Mouse (Mus musculus): Measurements from ENCODE around the gene Lgals4.

Gene Lgals4

DNA sequence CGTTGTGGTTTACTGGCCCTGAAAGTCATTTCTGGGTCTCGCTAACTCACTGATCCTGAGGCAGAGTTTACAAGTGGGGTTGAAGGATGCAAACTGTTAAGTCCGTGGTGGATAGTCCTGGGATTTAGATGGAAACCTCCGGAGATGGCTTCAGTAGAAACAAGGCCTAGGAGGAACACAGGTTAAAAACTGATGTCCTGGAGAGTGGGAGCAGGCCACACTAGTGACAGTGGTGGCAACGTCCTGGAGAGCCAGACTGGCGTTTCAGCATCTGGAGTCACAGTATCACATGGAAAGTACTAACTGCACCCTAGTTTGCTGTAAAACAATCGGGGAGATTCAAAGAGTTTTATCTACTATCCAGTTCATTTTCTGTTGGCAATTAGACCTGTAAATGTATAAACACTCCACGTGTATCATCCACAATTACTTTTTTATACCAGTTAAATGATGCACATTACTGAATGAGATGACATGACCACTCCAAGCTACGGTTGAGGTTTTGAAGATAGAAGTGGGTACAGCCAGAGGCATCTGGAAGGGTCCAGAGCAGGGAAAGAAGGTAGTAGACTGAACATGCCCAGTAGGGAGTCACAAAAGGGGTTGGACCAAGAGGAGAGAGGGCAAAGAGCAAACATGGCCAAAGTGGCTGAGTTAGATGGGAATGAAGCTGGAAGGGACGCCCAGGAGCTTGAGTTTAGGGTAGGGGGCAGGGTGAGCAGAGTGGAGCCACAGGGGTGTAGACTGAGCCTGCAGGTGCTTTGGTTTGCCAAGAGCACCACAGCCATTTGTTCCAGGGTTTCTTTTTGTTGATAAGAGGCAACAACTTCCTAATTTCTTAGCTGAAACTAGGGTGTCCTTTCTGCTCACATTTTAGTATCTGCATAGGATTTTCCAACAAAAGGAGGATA lies 10.4 kb upstream of the Lgals4 start:
- no peak for DNase-seq (ENCODE audit: low read depth)

DNA sequence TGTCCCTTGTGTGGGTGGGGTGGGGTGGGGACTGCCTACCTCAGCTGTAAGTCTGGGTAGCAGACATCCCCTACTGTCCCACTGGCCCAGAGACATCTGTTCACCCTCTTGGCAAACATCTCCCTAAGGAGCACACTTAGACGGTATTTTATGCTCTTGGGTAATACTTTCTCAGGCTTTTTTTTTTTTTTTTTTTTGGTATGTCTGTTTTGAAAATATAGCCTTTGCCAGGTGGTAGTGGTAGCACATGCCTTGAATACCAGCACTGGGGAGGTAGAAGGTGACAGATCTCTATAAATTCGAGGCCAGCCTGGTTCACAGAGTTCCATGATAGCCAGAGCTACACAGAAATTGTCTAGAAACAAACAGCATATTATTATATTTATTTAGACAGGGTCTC lies 9.7 kb upstream of the Lgals4 start:
- DNase-seq (ENCODE audit: low read depth): no peak

DNA sequence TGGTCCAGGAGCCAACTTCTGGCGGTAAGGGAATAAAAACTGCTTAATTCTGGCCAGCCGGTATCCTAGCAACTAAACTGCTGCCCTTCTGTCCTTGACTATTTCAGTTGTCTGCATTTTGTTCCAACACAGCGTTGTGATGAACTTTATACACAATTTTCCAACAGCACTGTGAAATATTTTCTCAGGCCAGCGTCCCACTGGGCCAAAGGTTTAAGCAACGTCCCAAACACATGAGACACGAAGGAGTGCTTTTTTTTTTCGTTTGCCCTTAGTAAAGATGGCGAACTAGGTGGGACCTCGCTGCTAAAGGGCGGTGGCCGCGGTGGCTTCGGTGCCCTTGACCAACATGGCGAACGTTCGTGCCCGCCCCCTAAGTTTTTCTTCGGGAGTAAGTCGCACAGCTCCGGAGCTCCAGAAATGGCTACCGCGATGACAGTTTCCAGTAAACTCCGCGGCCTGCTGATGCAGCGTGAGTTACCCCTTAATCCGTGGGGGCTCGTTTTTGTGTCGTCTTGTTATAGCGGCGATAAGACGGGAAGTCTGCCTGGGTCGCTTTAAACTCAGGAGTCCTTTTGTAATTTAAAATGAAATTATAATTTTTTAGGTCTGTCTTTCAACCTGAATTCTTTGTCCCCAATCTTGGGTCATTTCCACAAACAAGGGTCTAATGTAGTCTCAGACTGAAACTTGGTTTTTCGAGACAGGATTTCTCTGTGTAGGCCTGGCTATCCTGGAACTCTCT lies 8.5 kb upstream of the Lgals4 start, which contains the start of gene Ech1:
TSS of gene Ech1 (plus strand) at position 277 of the 745 bp plus-strand sequence.
- DNase-seq (ENCODE audit: low read depth): peak; percentile 94

DNA sequence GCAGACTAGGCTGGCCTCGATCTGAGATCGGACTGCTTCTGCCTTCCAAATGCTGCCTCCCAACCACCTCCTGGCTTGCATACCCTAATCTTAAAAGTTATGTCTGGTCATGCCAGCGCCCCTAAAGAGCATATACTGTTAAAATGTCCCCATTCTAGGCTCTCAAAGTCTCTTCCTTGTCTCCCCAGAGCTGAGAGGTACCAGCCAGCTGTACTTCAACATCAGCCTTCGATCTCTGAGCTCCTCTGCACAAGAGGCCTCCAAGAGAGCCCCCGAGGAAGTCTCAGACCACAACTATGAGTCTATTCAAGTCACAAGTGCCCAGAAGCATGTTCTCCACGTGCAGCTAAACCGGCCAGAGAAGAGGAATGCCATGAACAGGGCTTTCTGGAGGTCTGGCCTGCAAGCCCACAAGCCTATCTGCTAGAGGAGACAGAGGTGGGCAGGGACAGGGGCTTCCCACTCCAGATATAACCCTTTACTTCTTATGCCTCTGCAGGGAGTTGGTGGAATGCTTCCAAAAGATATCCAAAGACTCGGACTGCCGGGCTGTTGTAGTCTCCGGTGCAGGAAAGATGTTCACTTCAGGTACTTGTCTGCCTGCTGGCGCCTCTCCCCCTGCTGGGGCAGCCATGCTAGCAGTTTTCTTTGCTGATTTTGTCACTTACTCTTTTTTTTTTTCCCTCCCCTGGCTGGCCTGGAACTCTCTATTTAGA lies 7.8 kb upstream of the Lgals4 start:
- DNase-seq (ENCODE audit: low read depth): peak; percentile 82

DNA sequence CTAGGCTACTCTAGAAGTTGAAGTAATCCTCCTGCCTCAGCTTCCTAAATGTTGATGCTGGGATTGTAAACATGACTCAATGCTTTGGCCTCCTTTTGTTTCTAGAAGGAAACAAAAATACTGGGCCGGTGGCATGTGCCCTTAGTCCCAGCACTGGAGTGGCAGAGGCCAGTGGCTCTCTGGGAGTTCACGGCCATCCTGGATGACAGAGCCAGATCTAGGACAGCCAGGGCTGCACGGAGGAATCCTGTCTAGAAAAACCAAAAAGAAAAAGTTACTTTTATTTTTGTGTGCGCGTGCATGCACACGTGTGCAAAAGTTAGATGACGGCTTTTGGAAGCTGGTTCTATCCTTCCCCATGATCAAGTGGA lies 7.3 kb upstream of the Lgals4 start:
- DNase-seq (ENCODE audit: low read depth): no peak

DNA sequence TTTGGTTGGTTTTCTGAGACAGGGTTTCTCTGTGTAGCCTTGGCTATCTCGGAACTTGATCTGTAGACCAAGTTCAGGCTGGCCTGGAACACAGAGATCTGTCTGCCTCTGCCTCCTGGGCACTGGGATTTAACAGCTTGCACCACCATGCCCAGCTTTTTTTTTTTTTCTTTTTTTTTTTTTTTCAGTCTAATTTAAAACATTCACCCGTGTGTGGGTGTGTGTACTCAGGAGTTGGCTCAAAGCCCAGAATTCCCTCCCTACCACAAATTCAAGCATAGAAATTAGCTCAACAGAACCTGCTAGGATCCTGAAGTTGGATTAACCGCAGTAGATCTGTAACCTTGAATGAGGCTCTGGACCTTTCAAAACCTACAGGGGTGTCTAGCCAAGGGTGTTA lies 6.3 kb upstream of the Lgals4 start:
- DNase-seq (ENCODE audit: low read depth): no peak

DNA sequence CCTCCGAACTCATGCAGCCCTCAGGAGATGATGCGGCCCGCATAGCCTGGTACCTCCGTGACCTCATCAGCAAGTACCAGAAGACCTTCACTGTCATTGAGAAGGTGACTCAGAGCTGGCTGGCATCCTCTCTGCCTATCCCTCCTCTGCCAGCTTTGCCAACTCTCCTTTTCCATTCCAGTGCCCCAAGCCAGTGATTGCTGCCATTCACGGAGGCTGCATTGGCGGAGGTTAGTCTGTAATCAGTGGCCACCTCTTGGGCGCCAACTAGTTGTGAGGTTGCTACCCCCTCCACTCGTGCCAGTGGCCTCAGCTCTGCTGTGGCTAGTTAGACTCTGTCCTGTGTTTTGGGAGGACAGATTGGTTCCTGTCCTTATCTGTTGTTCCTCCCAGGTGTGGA lies 3.8 kb upstream of the Lgals4 start:
- no peak for DNase-seq (ENCODE audit: low read depth)

DNA sequence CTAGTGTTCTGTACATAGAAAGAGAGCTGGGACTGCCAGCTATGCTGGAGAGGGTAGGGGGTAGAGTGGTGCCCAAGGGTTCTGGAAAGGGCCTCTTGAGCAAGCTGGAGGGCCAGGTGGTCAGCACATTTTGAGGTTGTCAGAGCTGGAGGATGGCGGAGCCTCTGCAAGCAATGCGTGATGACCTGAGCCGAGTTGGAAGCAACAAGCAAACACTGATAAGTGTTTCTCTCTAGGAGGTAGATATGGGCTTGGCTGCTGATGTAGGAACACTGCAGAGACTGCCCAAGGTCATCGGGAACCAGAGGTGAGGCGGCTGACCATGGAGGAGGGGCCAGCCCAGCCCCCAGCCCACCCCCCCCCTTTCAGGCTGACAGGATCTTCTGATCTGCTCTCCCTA lies 2.7 kb upstream of the Lgals4 start:
- no peak for DNase-seq (ENCODE audit: low read depth)

DNA sequence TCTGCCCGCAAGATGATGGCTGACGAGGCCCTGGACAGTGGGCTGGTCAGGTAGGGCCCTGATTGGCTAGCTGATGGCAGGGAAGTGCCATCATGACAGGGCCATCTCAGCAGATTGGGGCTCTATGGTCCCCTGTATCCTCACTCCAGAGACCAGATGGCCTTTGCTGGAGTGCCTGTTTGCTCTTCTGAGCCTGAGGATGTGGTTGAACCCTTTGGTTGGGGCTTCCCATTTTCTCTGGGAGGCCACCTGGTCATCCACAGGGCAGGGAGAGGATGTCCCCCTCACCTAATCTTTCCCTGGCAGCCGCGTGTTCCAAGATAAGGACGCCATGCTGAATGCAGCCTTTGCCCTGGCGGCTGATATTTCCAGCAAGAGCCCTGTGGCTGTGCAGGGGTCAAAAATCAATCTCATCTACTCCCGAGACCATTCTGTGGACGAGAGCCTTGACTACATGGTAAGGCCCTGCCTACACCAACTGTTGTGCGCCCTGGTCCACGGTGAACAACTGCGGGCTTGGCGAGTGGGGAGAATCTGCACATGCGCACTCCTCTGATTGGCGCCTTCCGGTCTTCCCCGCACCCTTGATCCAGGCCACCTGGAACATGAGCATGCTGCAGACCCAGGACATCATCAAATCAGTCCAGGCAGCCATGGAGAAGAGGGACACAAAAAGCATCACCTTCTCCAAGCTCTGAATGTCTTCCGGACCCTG lies 2.1 kb upstream of the Lgals4 start:
- no peak for DNase-seq (ENCODE audit: low read depth)

DNA sequence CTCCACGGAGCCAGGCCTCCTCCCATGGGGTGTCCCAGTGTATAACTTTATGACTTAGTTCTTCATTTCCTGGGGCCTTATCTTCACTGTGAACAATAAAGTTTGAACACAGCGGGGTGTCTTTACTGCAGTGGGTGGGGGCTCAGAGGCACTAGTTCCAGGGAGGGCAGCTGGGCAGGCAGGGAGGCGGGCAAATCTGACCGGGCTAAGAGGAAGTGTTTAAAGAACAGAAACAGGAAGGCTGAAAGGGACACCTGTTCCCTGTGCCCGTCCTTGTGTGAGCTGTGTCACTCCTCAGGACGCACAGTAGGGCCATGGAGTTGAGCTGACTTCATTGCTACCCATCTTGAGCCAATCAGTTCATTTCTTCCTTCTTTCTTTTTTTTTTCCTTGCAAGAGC lies 1.5 kb upstream of the Lgals4 start:
- DNase-seq (ENCODE audit: low read depth): no peak

DNA sequence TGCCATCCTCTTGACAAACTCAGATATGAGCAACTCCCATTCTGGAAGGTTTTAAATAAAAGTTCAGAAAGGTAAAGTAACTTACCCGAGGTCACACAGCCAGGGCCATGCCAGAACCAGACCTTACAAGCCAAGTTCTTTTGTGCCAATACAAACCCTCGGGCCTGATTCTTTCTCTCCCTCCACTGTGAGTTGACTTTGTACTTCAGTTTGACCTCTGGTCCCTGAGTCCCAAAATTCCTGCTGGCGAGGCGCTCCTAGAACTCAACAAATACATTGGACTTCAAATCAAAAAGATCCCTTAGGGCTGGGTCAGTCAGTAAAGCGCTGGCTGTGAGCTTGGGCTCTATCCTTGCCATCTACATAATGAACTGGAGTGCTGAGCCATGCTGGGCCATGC lies 3.3 kb downstream of the Lgals4 start:
- no peak for DNase-seq (ENCODE audit: low read depth)

DNA sequence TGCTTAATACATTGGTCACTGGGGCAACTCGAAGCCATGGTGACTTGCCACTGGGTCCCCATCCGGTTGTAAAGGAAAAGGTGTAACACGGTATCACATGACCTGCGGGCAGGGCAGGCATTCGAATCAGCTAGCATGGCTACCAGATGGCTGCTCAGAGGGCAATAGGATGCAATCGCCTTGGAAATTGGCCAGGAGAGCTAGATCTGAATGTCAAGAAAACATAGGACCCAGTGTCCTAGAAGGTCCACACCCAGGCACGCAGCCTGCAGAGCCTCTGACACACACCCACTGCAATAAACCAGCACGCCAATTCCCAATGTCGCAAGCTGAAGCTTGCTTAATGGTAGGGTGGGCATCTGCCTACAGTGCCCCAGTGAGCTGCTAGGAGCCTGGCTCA lies 4.7 kb downstream of the Lgals4 start:
- DNase-seq (ENCODE audit: low read depth): peak; percentile 83

DNA sequence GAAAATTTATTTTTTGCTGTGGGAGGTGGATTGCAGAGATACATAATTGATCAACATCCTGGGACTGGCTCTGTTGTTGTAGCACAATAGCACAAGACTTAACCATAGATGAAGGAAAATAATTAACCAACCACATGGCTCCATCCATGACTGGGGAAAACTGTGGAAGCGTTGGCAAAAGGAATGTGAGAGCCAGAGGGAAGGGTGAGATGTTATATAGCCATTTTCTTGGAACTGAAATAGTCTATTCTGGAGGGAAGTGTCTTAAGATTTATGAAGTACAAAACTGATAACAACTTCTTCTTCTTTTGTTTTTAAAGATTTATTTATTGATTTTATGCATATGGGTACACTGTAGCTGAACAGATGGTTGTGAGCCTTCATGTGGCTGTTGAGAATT lies 13.6 kb downstream of the Lgals4 start:
- DNase-seq (ENCODE audit: low read depth): no peak

DNA sequence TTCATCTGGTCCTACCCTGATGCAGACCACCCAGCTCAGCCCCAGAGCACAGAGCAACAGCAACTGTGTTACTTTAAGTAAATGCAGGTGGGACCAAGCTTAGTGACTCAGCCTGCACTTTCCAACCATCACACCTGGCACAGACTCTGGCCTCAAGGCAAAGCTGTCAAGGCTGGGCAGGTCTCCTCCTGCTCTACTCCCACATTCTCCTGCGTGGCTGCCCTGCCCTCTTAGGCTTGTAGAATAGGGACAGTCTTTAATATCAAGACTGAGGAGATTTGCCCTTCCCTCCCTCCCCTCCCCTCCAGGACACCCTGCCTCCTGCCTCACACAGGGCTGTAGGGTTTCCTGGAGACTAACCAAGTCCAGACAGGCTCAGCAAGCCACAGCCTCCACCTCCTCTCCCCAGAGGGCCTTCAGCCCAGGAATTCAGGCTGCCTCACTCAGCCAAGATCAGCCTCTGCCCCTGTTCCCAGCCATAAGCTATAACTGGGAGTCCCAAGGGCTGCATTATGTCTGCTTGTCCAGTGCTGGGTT lies 16.1 kb downstream of the Lgals4 start:
- DNase-seq (ENCODE audit: low read depth): no peak

DNA sequence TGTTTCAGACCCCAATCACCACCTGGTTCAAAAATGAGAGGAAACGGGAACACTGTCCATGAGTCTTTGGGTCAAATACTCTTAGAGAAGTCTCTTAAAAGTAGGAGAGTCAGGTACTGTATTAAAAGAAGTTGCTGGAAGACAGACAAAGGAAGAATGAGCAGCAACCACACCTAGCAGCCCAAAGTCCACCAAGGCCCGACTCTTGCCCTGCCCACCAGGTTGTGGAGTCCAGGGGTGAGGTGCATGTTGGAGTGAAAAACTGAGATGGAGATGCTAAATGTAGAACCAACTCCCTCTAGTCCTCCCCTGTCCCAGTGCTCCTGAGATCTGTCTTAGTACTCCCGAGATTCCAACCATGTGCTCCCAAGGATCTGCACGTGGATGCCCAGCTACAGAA lies 17.0 kb downstream of the Lgals4 start:
- DNase-seq (ENCODE audit: low read depth): no peak

DNA sequence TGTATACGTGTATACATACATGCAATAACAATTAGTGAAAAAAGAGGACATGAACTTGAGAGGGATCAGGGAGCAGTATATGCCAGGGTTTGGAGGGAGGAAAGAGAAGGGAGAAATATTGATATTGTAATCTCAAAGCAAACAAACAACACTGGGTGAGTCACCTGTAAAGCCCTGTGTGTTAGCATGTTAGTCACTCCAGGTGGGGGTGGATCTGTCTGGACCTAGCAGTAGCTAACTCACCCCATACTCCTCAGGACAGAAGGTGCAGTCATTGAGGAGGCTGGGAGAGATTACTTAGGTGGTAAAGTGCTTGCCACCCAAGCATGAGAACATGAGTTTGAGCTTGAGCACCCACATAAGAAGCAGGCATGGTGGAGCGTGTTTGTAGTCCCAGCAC lies 26.3 kb downstream of the Lgals4 start:
- DNase-seq (ENCODE audit: low read depth): no peak

DNA sequence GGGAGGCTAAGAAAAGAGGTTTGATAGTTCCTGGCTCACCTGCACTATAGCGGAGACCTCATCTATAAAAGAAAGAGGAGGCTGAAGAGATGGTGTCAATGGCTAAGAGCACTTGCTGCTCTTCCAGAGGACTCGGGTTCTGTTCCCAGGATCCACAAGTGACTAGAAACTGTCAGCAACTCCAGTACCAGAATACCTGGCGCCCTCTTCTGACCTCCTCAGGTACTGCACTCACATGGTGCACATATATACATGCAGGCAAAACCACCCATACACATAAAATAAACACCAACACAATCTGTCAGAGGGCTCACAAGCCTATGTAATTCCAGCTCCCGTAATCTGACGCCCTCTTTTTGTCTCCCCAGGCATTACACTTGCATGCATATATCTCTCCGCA lies 27.2 kb downstream of the Lgals4 start:
- DNase-seq (ENCODE audit: low read depth): no peak

DNA sequence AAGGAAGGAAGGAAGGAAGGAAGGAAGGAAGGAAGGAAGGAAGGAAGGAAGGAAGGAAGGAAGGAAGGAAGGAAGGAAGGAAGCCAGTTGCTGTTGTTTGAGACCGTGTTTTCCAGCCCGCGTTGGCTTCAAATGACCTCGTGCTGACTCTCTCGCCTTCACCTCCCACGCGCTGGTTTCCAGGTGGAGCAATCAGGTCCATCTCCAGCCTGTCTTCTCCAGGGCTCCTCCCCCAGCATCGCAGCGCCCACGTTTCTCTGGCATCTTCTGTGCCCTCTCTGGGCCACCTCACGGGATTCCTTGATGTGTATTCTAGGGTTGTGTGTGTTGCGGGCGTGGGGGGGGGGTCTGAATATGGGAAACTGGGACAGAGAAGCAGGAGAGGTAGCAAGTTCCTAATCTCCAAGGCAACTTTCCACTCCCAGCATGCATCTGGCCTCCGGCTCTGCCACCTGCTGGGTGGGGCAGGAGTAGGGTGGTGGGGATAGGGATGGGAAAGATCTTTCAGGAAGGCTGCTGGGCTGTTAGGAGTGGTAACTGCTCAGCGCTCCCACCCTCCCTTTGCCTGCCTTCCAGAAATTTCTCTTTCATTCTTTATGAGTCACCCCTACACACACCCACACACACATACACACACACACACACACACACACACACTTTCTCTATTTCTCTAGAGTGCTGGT lies 29.3 kb downstream of the Lgals4 start:
- DNase-seq (ENCODE audit: low read depth): peak; percentile 28

DNA sequence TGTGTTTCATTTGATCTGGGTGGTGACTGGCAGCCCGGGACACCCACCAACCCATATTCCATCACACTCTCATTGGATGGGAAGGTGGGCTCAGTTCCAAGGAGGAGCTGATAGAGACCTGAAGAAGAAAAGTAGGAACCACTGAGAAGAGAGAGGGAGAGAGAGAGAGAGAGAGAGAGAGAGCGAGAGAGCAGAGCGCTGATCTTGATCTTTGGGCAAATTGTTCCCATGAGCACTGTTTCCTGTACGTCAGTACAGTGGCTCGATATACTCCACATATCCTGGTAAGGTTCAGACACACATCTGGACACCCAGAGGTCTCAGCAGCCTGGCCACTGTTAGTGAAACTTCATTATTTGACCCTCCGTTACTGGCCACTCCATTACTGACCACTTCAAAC lies 29.9 kb downstream of the Lgals4 start, which contains the start of gene Lgals7:
TSS of gene Lgals7 (plus strand) at position 314 of the 400 bp plus-strand sequence.
- no peak for DNase-seq (ENCODE audit: low read depth)

DNA sequence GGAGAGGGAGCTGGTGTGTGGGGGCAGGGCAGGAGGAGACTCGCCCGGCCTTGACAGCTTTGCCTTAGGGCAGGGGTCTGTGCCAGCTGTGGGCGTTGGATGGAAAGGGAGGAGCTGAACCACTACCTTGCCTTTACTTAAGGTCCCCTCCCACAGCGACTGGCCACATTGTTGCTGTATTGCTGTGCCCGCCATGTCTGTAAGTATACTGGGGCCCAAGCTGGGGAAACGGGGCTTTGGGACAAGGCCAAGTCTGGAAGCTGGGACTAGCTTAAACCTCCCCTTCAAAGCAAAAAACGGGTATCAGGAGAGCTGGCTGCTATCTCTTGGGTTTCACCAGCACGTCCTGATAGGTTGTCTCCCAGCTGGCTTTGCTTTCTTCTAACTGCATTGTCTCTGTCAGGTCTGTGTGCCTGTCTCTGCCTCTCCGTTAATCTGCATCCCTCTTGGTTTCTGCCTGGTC lies 30.7 kb downstream of the Lgals4 start:
- no peak for DNase-seq (ENCODE audit: low read depth)

Data from 416B (cell line).